Mouse (Mus musculus) brain, adult 10 weeks (tissue): ENCODE data around the gene Slc30a7. TPM values are rescaled to one million over a fixed set of nuclear protein-coding genes. Genes with fewer than 3 reads are reported as not detected.

Experiments
- polyA plus RNA-seq: library from polyadenylated mRNA; stranded (reverse); fragments of 350-450 nt; fragmentation: Illumina TruSeq; extraction: RNeasy Lipid Tissue Mini Kit (QIAGEN cat#74804); gene quantifications from one replicate; pipeline ENCODE4 v1.2.3, GENCODE M21; 2015; ENCODE audit warnings: low read depth, low replicate concordance

Slc30a7 gene
- 7.9 TPM for polyA plus RNA-seq

DNA sequence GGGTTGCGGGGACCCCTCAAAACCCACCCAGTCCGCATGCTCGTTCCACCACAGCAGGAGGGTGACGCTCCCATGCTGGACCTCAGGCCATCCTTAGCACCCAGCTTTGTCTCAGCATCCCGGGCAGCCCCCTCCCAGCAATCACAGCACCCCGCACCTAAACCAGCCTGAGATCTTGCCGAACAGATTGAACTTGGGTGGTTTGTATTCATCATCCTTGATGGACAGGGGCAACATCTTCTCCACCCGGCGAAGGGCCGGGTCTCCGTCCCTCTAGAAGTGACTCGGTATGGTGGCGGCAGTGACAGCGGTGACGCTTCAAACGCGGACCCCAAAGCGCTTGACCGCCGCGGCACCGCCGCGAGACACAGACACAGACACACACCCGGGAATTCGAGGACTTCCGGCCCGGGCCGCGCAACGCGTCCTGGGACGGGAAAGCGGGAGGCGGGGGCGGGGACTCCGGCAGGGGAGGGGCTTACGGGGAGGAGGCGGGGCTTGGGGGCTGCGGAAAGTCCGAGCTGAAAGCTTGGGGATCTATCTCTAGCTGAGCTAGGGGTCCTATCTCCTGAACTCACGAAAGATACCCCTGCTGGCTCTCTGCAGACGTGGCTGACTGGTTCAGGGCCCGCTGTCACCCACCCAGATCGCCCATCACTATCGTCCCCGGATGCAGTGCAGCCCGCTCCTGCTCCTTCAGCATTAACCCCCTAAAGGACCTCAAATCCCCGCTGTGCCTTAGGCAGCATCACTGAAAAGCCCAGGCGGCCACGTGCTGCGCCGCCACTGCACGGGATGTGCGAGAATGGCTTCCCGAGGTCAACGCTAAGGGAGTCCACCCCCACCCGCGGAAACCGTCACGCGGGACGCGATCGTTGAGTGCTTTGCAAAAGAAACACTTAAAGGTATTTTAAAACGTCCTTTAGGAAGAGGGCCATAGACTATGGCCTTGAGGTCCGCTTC, at the start of gene Slc30a7, which contains the start of gene Extl2:
Gene Slc30a7 (minus strand): TSS at position 429 of the 963 bp plus-strand sequence.
Gene Extl2 (plus strand): TSS at position 485 of the 963 bp plus-strand sequence.

Other genes starting within 250 kb of the Slc30a7 start
- gene Dph5, start 119.6 kb downstream of the Slc30a7 start, polyA plus RNA-seq: 15.1 TPM
- 90.9 TPM for gene Extl2, start 56 bp upstream of the Slc30a7 start, polyA plus RNA-seq
- 23.8 TPM for gene Vcam1, start 122.3 kb upstream of the Slc30a7 start, polyA plus RNA-seq
- gene Gpr88, start 246.1 kb upstream of the Slc30a7 start, polyA plus RNA-seq: 145 TPM